Mouse (Mus musculus) MEL (cell line): ENCODE measurements around the gene Gm49384. TPM values are rescaled to one million over a fixed set of nuclear protein-coding genes. Genes with fewer than 3 reads are reported as not detected.
"Not testable (repeated sequence)": the region's sequence is repeated elsewhere in the genome, so short reads cannot be mapped to it uniquely, and the experiment has no call there.

ENCODE experiments used
- DNase-seq: peaks from one replicate; pipeline ENCODE4 v3.0.0; 2011; ENCODE audit warnings: low read depth, low spot score
- H3K27ac ChIP-seq: 2 replicates; pipeline ENCODE4 v1.5.1; 2012; ENCODE audit warnings: low read depth, mild to moderate bottlenecking, control low read depth, low read length, moderate library complexity; ENCODE audit not compliant: control insufficient read depth
- H3K27me3 ChIP-seq, 2 experiments: fragments of 150-350 bp in 1 of 2; sonication (generic) in 1 of 2; 2 replicates each; pipeline ENCODE4 v1.6.1; 2012; ENCODE audit warnings: low read length in 2 of 2, mild to moderate bottlenecking in 2 of 2, improper control_type of control experiment in 1 of 2, moderate library complexity in 1 of 2; ENCODE audit not compliant: insufficient read depth in 2 of 2, control insufficient read depth in 1 of 2
- H3K36me3 ChIP-seq, 2 experiments: 2 replicates each; pipeline ENCODE4 v1.6.1; 2012 to 2014; ENCODE audit warnings: low read length in 2 of 2, improper control_type of control experiment in 1 of 2, inconsistent platforms in 1 of 2, mild to moderate bottlenecking in 1 of 2; ENCODE audit not compliant: insufficient read depth in 2 of 2, control insufficient read depth in 1 of 2
- H3K4me1 ChIP-seq, 2 experiments: fragments of 150-350 bp in 1 of 2; sonication (generic) in 1 of 2; 2 replicates each; pipeline ENCODE4 v1.6.1; 2012; ENCODE audit warnings: low read length in 2 of 2, improper control_type of control experiment in 1 of 2, mild to moderate bottlenecking in 1 of 2; ENCODE audit not compliant: insufficient read depth in 2 of 2, control insufficient read depth in 1 of 2
- H3K4me3 ChIP-seq, 2 experiments: fragments of 150-350 bp in 1 of 2; sonication (generic) in 1 of 2; 2 replicates each; pipeline ENCODE4 v1.5.1; 2012; ENCODE audit warnings: low read depth in 2 of 2, low read length in 2 of 2, mild to moderate bottlenecking in 2 of 2, moderate library complexity in 2 of 2, control low read depth in 1 of 2, improper control_type of control experiment in 1 of 2; ENCODE audit not compliant: control insufficient read depth in 1 of 2, insufficient read depth in 1 of 2
- H3K79me2 ChIP-seq: 2 replicates; pipeline ENCODE4 v1.6.1; 2012; ENCODE audit warnings: mild to moderate bottlenecking, low read length, moderate library complexity; ENCODE audit not compliant: control insufficient read depth, poor library complexity, insufficient read depth
- H3K9ac ChIP-seq: 2 replicates; pipeline ENCODE4 v1.6.1; 2012; ENCODE audit warnings: low read depth, mild to moderate bottlenecking, control low read depth, low read length, moderate library complexity; ENCODE audit not compliant: control insufficient read depth, poor library complexity, severe bottlenecking
- H3K9me3 ChIP-seq: fragments of 150-350 bp; sonication (generic); replicated peaks from 2 replicates; pipeline ENCODE4 v1.6.1; 2012; ENCODE audit warnings: mild to moderate bottlenecking, low read length, improper control_type of control experiment, moderate library complexity; ENCODE audit not compliant: insufficient read depth
- BHLHE40 ChIP-seq: IDR thresholded peaks from 2 replicates; pipeline ENCODE4 v1.6.1; 2012; ENCODE audit warnings: low read depth, mild to moderate bottlenecking, inconsistent platforms, low read length, improper control_type of control experiment, borderline replicate concordance
- CHD1 ChIP-seq: IDR thresholded peaks from 2 replicates; pipeline ENCODE4 v1.6.1; 2012; ENCODE audit warnings: low read depth, mild to moderate bottlenecking, inconsistent platforms, low read length, improper control_type of control experiment
- CTCF ChIP-seq, 3 experiments: IDR thresholded peaks in 2 of 3; conservative IDR thresholded peaks in 1 of 3; 2 replicates each; pipeline ENCODE4 v1.5.1; 2011 to 2012; ENCODE audit warnings: low read length in 3 of 3, low read depth in 2 of 3, mild to moderate bottlenecking in 2 of 3, improper control_type of control experiment in 1 of 3, inconsistent platforms in 1 of 3, mixed read lengths in 1 of 3, moderate library complexity in 1 of 3; ENCODE audit not compliant: control insufficient read depth in 1 of 3, insufficient read depth in 1 of 3, poor library complexity in 1 of 3, severe bottlenecking in 1 of 3
- E2F4 ChIP-seq: IDR thresholded peaks from 2 replicates; pipeline ENCODE4 v1.6.1; 2011; ENCODE audit warnings: low read depth, low read length, improper control_type of control experiment, borderline replicate concordance
- ETS1 ChIP-seq: IDR thresholded peaks from 2 replicates; pipeline ENCODE4 v1.6.1; 2012; ENCODE audit warnings: low read depth, mild to moderate bottlenecking, inconsistent platforms, low read length, improper control_type of control experiment, moderate library complexity
- GATA1 ChIP-seq: IDR thresholded peaks from 2 replicates; pipeline ENCODE4 v1.6.1; 2011; ENCODE audit warnings: low read depth, low read length, improper control_type of control experiment
- HCFC1 ChIP-seq: IDR thresholded peaks from 2 replicates; pipeline ENCODE4 v1.6.1; 2012; ENCODE audit warnings: low read depth, mild to moderate bottlenecking, inconsistent platforms, low read length, improper control_type of control experiment, moderate library complexity
- JUND ChIP-seq: IDR thresholded peaks from 2 replicates; pipeline ENCODE4 v1.6.1; 2011; ENCODE audit warnings: low read depth, mild to moderate bottlenecking, improper control_type of control experiment, low read length
- KAT2A ChIP-seq: conservative IDR thresholded peaks from 2 replicates; pipeline ENCODE4 v1.6.1; 2012; ENCODE audit warnings: low read depth, low read length, improper control_type of control experiment, inconsistent platforms
- MAFK ChIP-seq: IDR thresholded peaks from 2 replicates; pipeline ENCODE4 v1.6.1; 2011; ENCODE audit warnings: low read depth, mild to moderate bottlenecking, low read length, improper control_type of control experiment, borderline replicate concordance
- MXI1 ChIP-seq: IDR thresholded peaks from 2 replicates; pipeline ENCODE4 v1.6.1; 2011; ENCODE audit warnings: mild to moderate bottlenecking, low read depth, low read length, improper control_type of control experiment
- MYC ChIP-seq: IDR thresholded peaks from 2 replicates; pipeline ENCODE4 v1.6.1; 2011; ENCODE audit warnings: low read depth, mild to moderate bottlenecking, low read length, improper control_type of control experiment, moderate library complexity
- POLR2AphosphoS2 ChIP-seq: IDR thresholded peaks from 2 replicates; pipeline ENCODE4 v1.6.1; 2011; ENCODE audit warnings: low read length, improper control_type of control experiment
- POLR2AphosphoS5 ChIP-seq: IDR thresholded peaks from 2 replicates; pipeline ENCODE4 v1.6.1; 2012; ENCODE audit warnings: low read depth, borderline replicate concordance, mild to moderate bottlenecking, inconsistent platforms, low read length, moderate library complexity, mixed read lengths
- RCOR1 ChIP-seq: IDR thresholded peaks from 2 replicates; pipeline ENCODE4 v1.6.1; 2012; ENCODE audit warnings: low read depth, mild to moderate bottlenecking, inconsistent platforms, low read length, improper control_type of control experiment
- SIN3A ChIP-seq: IDR thresholded peaks from 2 replicates; pipeline ENCODE4 v1.6.1; 2012; ENCODE audit warnings: low read length, improper control_type of control experiment, inconsistent platforms
- SMC3 ChIP-seq: IDR thresholded peaks from 2 replicates; pipeline ENCODE4 v1.6.1; 2011; ENCODE audit warnings: low read depth, low read length, improper control_type of control experiment
- TAL1 ChIP-seq: IDR thresholded peaks from 2 replicates; pipeline ENCODE4 v1.6.1; 2012; ENCODE audit warnings: mild to moderate bottlenecking, inconsistent platforms, low read length, moderate library complexity, mixed read lengths
- TBP ChIP-seq: IDR thresholded peaks from 2 replicates; pipeline ENCODE4 v1.8.0; 2011; ENCODE audit warnings: low read depth, low read length, improper control_type of control experiment
- UBTF ChIP-seq: IDR thresholded peaks from 2 replicates; pipeline ENCODE4 v1.6.1; 2012; ENCODE audit warnings: low read depth, mild to moderate bottlenecking, inconsistent platforms, low read length, improper control_type of control experiment, moderate library complexity, borderline replicate concordance; ENCODE audit not compliant: insufficient read depth
- USF1 ChIP-seq: IDR thresholded peaks from 2 replicates; pipeline ENCODE4 v1.6.1; 2014; ENCODE audit warnings: low read depth, mild to moderate bottlenecking, inconsistent platforms, low read length, improper control_type of control experiment, moderate library complexity
- ZC3H11A ChIP-seq: IDR thresholded peaks from 2 replicates; pipeline ENCODE4 v1.6.1; 2012; ENCODE audit warnings: low read depth, mild to moderate bottlenecking, inconsistent platforms, low read length, improper control_type of control experiment
- ZNF384 ChIP-seq: IDR thresholded peaks from 2 replicates; pipeline ENCODE4 v1.6.1; 2012; ENCODE audit warnings: low read depth, mild to moderate bottlenecking, inconsistent platforms, low read length, improper control_type of control experiment
- polyA plus RNA-seq, 2 experiments: library from polyadenylated mRNA; stranded (reverse) in 1 of 2; unstranded in 1 of 2; fragments of >175 nt in 1 of 2; fragments of >200 nt in 1 of 2; gene quantifications; 2 replicates each; pipeline versions ENCODE4 v1.2.1 to v1.2.4; 2012; ENCODE audit warnings: low replicate concordance in 2 of 2, low read depth in 1 of 2; ENCODE audit not compliant: insufficient read length in 2 of 2, insufficient read depth in 1 of 2, missing spikeins in 1 of 2
- total RNA-seq: library from RNA; depleted of rRNA; stranded (reverse); fragments of 300-350 nt; gene quantifications from 2 replicates; pipeline ENCODE4 v1.2.3, GENCODE M21; 2012

Gene Gm49384
- total and polyA plus RNA-seq, 3 experiments = 26.2 to 28.5 TPM; not detected in 1

DNA sequence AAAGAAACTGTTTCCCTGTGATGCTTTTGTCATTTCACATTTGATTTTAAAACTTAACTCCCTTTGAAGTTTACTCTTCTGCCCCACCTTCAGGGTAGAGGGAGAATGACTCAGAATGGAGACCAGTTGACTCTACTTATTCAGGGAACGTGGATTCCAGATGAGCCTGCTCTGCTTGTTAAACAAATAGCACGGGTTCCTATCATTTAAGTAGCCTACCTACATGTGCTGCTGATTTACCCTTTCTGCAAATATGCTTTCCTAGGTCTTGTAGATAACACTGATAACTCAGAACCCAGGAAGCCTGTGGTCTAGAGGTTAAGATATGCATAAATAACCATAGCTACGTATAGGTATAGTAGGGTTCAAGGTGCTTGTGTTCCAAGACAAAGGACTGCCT, 39.2 kb downstream of the Gm49384 start (continued):
- TF ChIP-seq TAL1 (0 out of 2 replicates have a peak, but pooled peaks have one; percentile 26), USF1 (no peak), POLR2AphosphoS5 (no peak), MXI1 (peak; percentile 33; the same call in 1 of the 2 replicates), GATA1 (peak; percentile 81), MAFK (no peak)

DNA sequence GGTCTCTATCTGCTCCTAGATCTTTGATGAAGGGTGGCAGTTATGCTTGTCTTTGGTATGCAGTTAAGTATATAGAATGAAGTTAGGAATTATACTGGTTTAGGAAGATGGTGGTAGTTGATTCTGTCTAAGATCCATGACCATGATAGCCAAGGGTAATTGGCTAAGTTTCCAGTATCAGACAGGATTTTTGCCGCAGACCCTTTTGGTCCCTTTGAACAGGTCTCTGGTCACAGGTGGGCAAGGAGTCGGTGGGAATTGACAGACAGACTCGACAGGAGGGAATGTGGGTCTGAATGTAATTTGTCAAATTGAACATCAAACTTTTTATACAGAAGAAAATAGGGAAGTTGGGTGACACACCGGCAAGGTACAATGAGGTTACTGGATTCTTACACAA, 40.5 kb downstream of the Gm49384 start:
- H3K9ac ChIP-seq, H3K9me3 ChIP-seq, DNase-seq, H3K27ac ChIP-seq, H3K79me2 ChIP-seq, H3K27me3 ChIP-seq, H3K4me3 ChIP-seq: not testable (repeated sequence)
- peaks cover 2 to 16% of the 10 kb centered on the region in 2 experiments; a peak in 3 of 4 replicates for H3K4me1 ChIP-seq
- H3K36me3 ChIP-seq = peaks cover 0 to 23% of the 10 kb centered on the region in 2 experiments; a peak in 2 of 4 replicates

DNA sequence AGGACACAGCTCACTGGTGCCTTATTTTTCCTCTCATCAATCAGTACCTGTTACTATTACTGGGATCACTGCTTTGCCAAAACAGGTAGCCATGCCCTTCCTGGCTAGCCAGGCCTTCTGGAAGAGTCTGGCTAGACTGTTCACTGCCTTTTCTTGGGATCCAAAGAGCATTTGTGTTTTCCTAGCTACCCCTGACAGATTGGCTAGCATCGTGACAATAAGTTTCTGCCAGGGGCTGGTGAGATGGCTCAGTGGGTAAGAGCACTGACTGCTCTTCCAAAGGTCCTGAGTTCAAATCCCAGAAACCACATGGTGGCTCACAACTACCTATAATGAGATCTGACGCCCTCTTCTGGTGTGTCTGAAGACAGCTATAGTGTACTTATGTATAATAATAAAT, 43.4 kb downstream of the Gm49384 start:
- H3K27ac ChIP-seq, H3K9me3 ChIP-seq, H3K27me3 ChIP-seq: not testable (repeated sequence)
- Histone ChIP-seq H3K4me3 (peak overlapping the region; percentile 9 to 29; a peak in 2 of 4 replicates), H3K4me1 (peaks cover 2 to 23% of the 10 kb centered on the region in 2 experiments; a peak in 3 of 4 replicates), H3K36me3 (peaks cover 8 to 34% of the 10 kb centered on the region in 2 experiments)
- peak; percentile 47 for DNase-seq
- peak; percentile 86 for TF ChIP-seq TBP
- TF ChIP-seq, all 39 proteins: peak for 1; not testable (repeated sequence) for 38
- H3K79me2 ChIP-seq = peaks cover 11% of the 10 kb centered on the region
- H3K9ac ChIP-seq = not testable (repeated sequence)

DNA sequence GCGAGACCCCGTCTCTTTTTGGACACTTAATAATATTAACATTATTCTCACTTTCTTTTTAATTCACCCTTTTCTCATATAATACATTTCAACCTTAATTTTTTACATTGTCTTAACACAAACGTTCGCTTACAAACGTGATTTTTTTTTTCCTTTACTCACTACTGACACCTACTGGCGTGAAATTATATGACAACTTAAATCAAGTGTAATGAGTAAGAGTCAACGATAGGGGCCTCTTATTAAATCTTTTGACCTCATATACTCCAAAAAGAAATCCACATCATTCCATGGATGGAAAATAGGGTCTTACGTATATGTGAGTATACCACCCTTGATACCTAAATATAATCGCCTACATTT, 44.5 kb downstream of the Gm49384 start:
- Histone ChIP-seq H3K79me2 (peaks cover 11% of the 10 kb centered on the region), H3K27ac (no peak overlapping the region), H3K9me3 (no peaks in the 10 kb centered on the region), H3K9ac (no peak overlapping the region), H3K27me3 (no peaks in the 10 kb centered on the region), H3K36me3 (peaks cover 8 to 25% of the 10 kb centered on the region in 2 experiments), H3K4me1 (peaks cover 1 to 20% of the 10 kb centered on the region in 2 experiments; a peak in 3 of 4 replicates), H3K4me3 (peak overlapping the region in 1 of 2 experiments; percentile 23; a peak in 1 of 4 replicates)
- peak; percentile 89 for DNase-seq
- TF ChIP-seq TBP (peak; percentile 4; the same call in 1 of the 2 replicates), USF1 (no peak), ZC3H11A (0 out of 2 replicates have a peak, but pooled peaks have one; percentile 35), TAL1 (no peak), E2F4 (no peak), SMC3 (no peak), POLR2AphosphoS2 (no peak), CTCF (IDR thresholded peaks at IDR 0.05 in 2 of 3, conservative IDR thresholded peaks at IDR 0.05 in 1 of 3; ENCODE audit: control insufficient read depth in 1 of 3, insufficient read depth in 1 of 3, low read depth in 2 of 3, low read length in 3 of 3, poor library complexity in 1 of 3, severe bottlenecking in 1 of 3) (peak in 2 of 3 experiments; percentile 20 to 62; a peak in 5 of 6 replicates), CHD1 (no peak), HCFC1 (peak; percentile 47), MYC (peak; percentile 31; the same call in 1 of the 2 replicates), ETS1 (0 out of 2 replicates have a peak, but pooled peaks have one; percentile 0), KAT2A (no peak), UBTF (0 out of 2 replicates have a peak, but pooled peaks have one; percentile 59), ZNF384 (peak; percentile 94), JUND (no peak), BHLHE40 (no peak), RCOR1 (no peak), SIN3A (peak; percentile 55; the same call in 1 of the 2 replicates)
